Mouse (Mus musculus): ENCODE measurements at regions not wholly inside any gene's neighbourhood (a gene's known extent, or its start where the extent isn't known, plus 50 kb on each side); places are given as distances from the start of the nearest gene placed in this dataset.
A peak's percentile ranks its signal among the peaks of the same experiment; 100 is the strongest.

- Histone ChIP-seq H3K9ac (ENCODE audit: low read length) (no peak overlapping the region), H3K27me3 (ENCODE audit: control insufficient read depth, insufficient read depth, low read length) (no peaks in the 10 kb centered on the region), H3K4me2 (ENCODE audit: low read length) (peak overlapping the region; percentile 56), H3K4me3 (ENCODE audit: control insufficient read depth in 1 of 2, insufficient read depth in 1 of 2, low read depth in 1 of 2, low read length in 2 of 2) (peak overlapping the region in 1 of 2 experiments; percentile 19; a peak in 2 of 4 replicates), H3K27ac (replicated peaks in 1 of 2; ENCODE audit: control insufficient read depth in 1 of 2, insufficient read depth in 1 of 2, low read depth in 2 of 2, low read length in 2 of 2) (peak overlapping the region; percentile 61 to 77), H3K36me3 (ENCODE audit: control insufficient read depth, insufficient read depth, low read length) (no peaks in the 10 kb centered on the region), H3K9me3 (ENCODE audit: control insufficient read depth, low read length) (no peaks in the 10 kb centered on the region), H3K4me1 (ENCODE audit: control insufficient read depth in 2 of 2, insufficient read depth in 2 of 2, low read length in 2 of 2) (peaks cover 0 to 10% of the 10 kb centered on the region in 2 experiments; a peak in 3 of 4 replicates)
- 12% methylated on average over 2 of the region's 3 CpGs for WGBS
- 0 out of 2 replicates have a peak, but pooled peaks have one; percentile 61 for ATAC-seq (ENCODE audit: insufficient number of reproducible peaks, insufficient read depth, low FRiP score, low read depth)
Measured at GRCm38 (mm10) chr10:126392235-126392634, 426.3 kb downstream of the Lrig3 start.

- Histone ChIP-seq H3K36me3 (ENCODE audit: control insufficient read depth, insufficient read depth, low read length) (no peaks in the 10 kb centered on the region), H3K27ac (replicated peaks in 1 of 2; ENCODE audit: control insufficient read depth in 1 of 2, insufficient read depth in 1 of 2, low read depth in 2 of 2, low read length in 2 of 2) (peak overlapping the region; percentile 61 to 77)
Measured at GRCm38 (mm10) chr10:126391770-126392169, 425.8 kb downstream of the Lrig3 start.

GRCm38 (mm10) chr10:126386430-126386829 is 420.5 kb downstream of the Lrig3 start:
- Histone ChIP-seq H3K36me3 (ENCODE audit: control insufficient read depth, insufficient read depth, low read length) (no peaks in the 10 kb centered on the region), H3K27me3 (ENCODE audit: control insufficient read depth, insufficient read depth, low read length) (no peaks in the 10 kb centered on the region), H3K27ac (replicated peaks in 1 of 2; ENCODE audit: control insufficient read depth in 1 of 2, insufficient read depth in 1 of 2, low read depth in 2 of 2, low read length in 2 of 2) (no peak overlapping the region), H3K9ac (ENCODE audit: low read length) (no peak overlapping the region), H3K4me3 (ENCODE audit: control insufficient read depth in 1 of 2, insufficient read depth in 1 of 2, low read depth in 1 of 2, low read length in 2 of 2) (no peak overlapping the region), H3K4me2 (ENCODE audit: low read length) (no peak overlapping the region), H3K4me1 (ENCODE audit: control insufficient read depth in 2 of 2, insufficient read depth in 2 of 2, low read length in 2 of 2) (peaks cover 0 to under 1% of the 10 kb centered on the region in 2 experiments; a peak in 2 of 4 replicates), H3K9me3 (ENCODE audit: control insufficient read depth, low read length) (no peaks in the 10 kb centered on the region)
- no peak for ATAC-seq (ENCODE audit: insufficient number of reproducible peaks, insufficient read depth, low FRiP score, low read depth)
- 74% methylated on average over 3 of the region's 3 CpGs for WGBS

More at GRCm38 (mm10) chr10:126391770-126392169, 425.8 kb downstream of the Lrig3 start:
- Histone ChIP-seq H3K9me3 (ENCODE audit: control insufficient read depth, low read length) (no peaks in the 10 kb centered on the region), H3K27me3 (ENCODE audit: control insufficient read depth, insufficient read depth, low read length) (no peaks in the 10 kb centered on the region), H3K4me3 (ENCODE audit: control insufficient read depth in 1 of 2, insufficient read depth in 1 of 2, low read depth in 1 of 2, low read length in 2 of 2) (peak overlapping the region in 1 of 2 experiments; percentile 19; a peak in 2 of 4 replicates), H3K4me2 (ENCODE audit: low read length) (peak overlapping the region; percentile 56), H3K9ac (ENCODE audit: low read length) (no peak overlapping the region), H3K4me1 (ENCODE audit: control insufficient read depth in 2 of 2, insufficient read depth in 2 of 2, low read length in 2 of 2) (peaks cover 0 to 10% of the 10 kb centered on the region in 2 experiments; a peak in 3 of 4 replicates)
- WGBS = 10% methylated on average over 6 of the region's 6 CpGs
- peak; percentile 31; the same call in 1 of the 2 replicates for ATAC-seq (ENCODE audit: insufficient number of reproducible peaks, insufficient read depth, low FRiP score, low read depth)

GRCm38 (mm10) chr10:126385644-126386043 is 419.7 kb downstream of the Lrig3 start:
- H3K9ac ChIP-seq (ENCODE audit: low read length) = no peak overlapping the region
- H3K9me3 ChIP-seq (ENCODE audit: control insufficient read depth, low read length) = no peaks in the 10 kb centered on the region
- no peak overlapping the region for H3K4me3 ChIP-seq (ENCODE audit: control insufficient read depth in 1 of 2, insufficient read depth in 1 of 2, low read depth in 1 of 2, low read length in 2 of 2)
- no peaks in the 10 kb centered on the region for H3K27me3 ChIP-seq (ENCODE audit: control insufficient read depth, insufficient read depth, low read length)
- H3K4me1 ChIP-seq (ENCODE audit: control insufficient read depth in 2 of 2, insufficient read depth in 2 of 2, low read length in 2 of 2) = no peaks in the 10 kb centered on the region
- WGBS = 90% methylated on average over 6 of the region's 6 CpGs
- no peaks in the 10 kb centered on the region for H3K36me3 ChIP-seq (ENCODE audit: control insufficient read depth, insufficient read depth, low read length)
- no peak for ATAC-seq (ENCODE audit: insufficient number of reproducible peaks, insufficient read depth, low FRiP score, low read depth)
- no peak overlapping the region for H3K27ac ChIP-seq (replicated peaks in 1 of 2; ENCODE audit: control insufficient read depth in 1 of 2, insufficient read depth in 1 of 2, low read depth in 2 of 2, low read length in 2 of 2)
- no peak overlapping the region for H3K4me2 ChIP-seq (ENCODE audit: low read length)

- no peak overlapping the region for H3K9ac ChIP-seq (ENCODE audit: low read length)
- H3K27ac ChIP-seq (replicated peaks in 1 of 2; ENCODE audit: control insufficient read depth in 1 of 2, insufficient read depth in 1 of 2, low read depth in 2 of 2, low read length in 2 of 2) = no peak overlapping the region
- 85% methylated on average over 2 of the region's 2 CpGs for WGBS
- H3K4me3 ChIP-seq (ENCODE audit: control insufficient read depth in 1 of 2, insufficient read depth in 1 of 2, low read depth in 1 of 2, low read length in 2 of 2) = no peak overlapping the region
- no peaks in the 10 kb centered on the region for H3K9me3 ChIP-seq (ENCODE audit: control insufficient read depth, low read length)
- H3K4me2 ChIP-seq (ENCODE audit: low read length) = no peak overlapping the region
- no peak for ATAC-seq (ENCODE audit: insufficient number of reproducible peaks, insufficient read depth, low FRiP score, low read depth)
- H3K27me3 ChIP-seq (ENCODE audit: control insufficient read depth, insufficient read depth, low read length) = no peaks in the 10 kb centered on the region
- peaks cover 0 to 5% of the 10 kb centered on the region in 2 experiments; a peak in 1 of 4 replicates for H3K4me1 ChIP-seq (ENCODE audit: control insufficient read depth in 2 of 2, insufficient read depth in 2 of 2, low read length in 2 of 2)
- H3K36me3 ChIP-seq (ENCODE audit: control insufficient read depth, insufficient read depth, low read length) = no peaks in the 10 kb centered on the region
Measured at GRCm38 (mm10) chr10:126380381-126380780, 414.4 kb downstream of the Lrig3 start.

GRCm38 (mm10) chr10:126379239-126379638 is 413.3 kb downstream of the Lrig3 start:
- H3K27ac ChIP-seq (replicated peaks in 1 of 2; ENCODE audit: control insufficient read depth in 1 of 2, insufficient read depth in 1 of 2, low read depth in 2 of 2, low read length in 2 of 2) = no peak overlapping the region
- 48% methylated on average over 6 of the region's 6 CpGs for WGBS
- H3K9me3 ChIP-seq (ENCODE audit: control insufficient read depth, low read length) = no peaks in the 10 kb centered on the region
- H3K4me3 ChIP-seq (ENCODE audit: control insufficient read depth in 1 of 2, insufficient read depth in 1 of 2, low read depth in 1 of 2, low read length in 2 of 2) = no peak overlapping the region
- H3K4me2 ChIP-seq (ENCODE audit: low read length) = no peak overlapping the region
- peaks cover 0 to 5% of the 10 kb centered on the region in 2 experiments; a peak in 1 of 4 replicates for H3K4me1 ChIP-seq (ENCODE audit: control insufficient read depth in 2 of 2, insufficient read depth in 2 of 2, low read length in 2 of 2)
- H3K27me3 ChIP-seq (ENCODE audit: control insufficient read depth, insufficient read depth, low read length) = no peaks in the 10 kb centered on the region
- no peaks in the 10 kb centered on the region for H3K36me3 ChIP-seq (ENCODE audit: control insufficient read depth, insufficient read depth, low read length)
- ATAC-seq (ENCODE audit: insufficient number of reproducible peaks, insufficient read depth, low FRiP score, low read depth) = no peak
- no peak overlapping the region for H3K9ac ChIP-seq (ENCODE audit: low read length)

GRCm38 (mm10) chr10:126373906-126374305 is 407.9 kb downstream of the Lrig3 start:
- WGBS = 64% methylated on average over 6 of the region's 6 CpGs

GRCm38 (mm10) chr10:126371881-126372280 is 405.9 kb downstream of the Lrig3 start:
- no peak overlapping the region for H3K4me2 ChIP-seq (ENCODE audit: low read length)
- H3K27me3 ChIP-seq (ENCODE audit: control insufficient read depth, insufficient read depth, low read length) = no peaks in the 10 kb centered on the region
- WGBS = 88% methylated on average over 6 of the region's 6 CpGs
- H3K9me3 ChIP-seq (ENCODE audit: control insufficient read depth, low read length) = no peaks in the 10 kb centered on the region
- H3K4me1 ChIP-seq (ENCODE audit: control insufficient read depth in 2 of 2, insufficient read depth in 2 of 2, low read length in 2 of 2) = no peaks in the 10 kb centered on the region
- H3K36me3 ChIP-seq (ENCODE audit: control insufficient read depth, insufficient read depth, low read length) = no peaks in the 10 kb centered on the region
- no peak for ATAC-seq (ENCODE audit: insufficient number of reproducible peaks, insufficient read depth, low FRiP score, low read depth)
- H3K4me3 ChIP-seq (ENCODE audit: control insufficient read depth in 1 of 2, insufficient read depth in 1 of 2, low read depth in 1 of 2, low read length in 2 of 2) = no peak overlapping the region
- H3K9ac ChIP-seq (ENCODE audit: low read length) = no peak overlapping the region
- H3K27ac ChIP-seq (replicated peaks in 1 of 2; ENCODE audit: control insufficient read depth in 1 of 2, insufficient read depth in 1 of 2, low read depth in 2 of 2, low read length in 2 of 2) = no peak overlapping the region

More at GRCm38 (mm10) chr10:126373906-126374305, 407.9 kb downstream of the Lrig3 start:
- no peaks in the 10 kb centered on the region for H3K9me3 ChIP-seq (ENCODE audit: control insufficient read depth, low read length)
- H3K36me3 ChIP-seq (ENCODE audit: control insufficient read depth, insufficient read depth, low read length) = no peaks in the 10 kb centered on the region
- peaks cover 0 to under 1% of the 10 kb centered on the region in 2 experiments; a peak in 1 of 4 replicates for H3K4me1 ChIP-seq (ENCODE audit: control insufficient read depth in 2 of 2, insufficient read depth in 2 of 2, low read length in 2 of 2)
- H3K4me2 ChIP-seq (ENCODE audit: low read length) = no peak overlapping the region
- ATAC-seq (ENCODE audit: insufficient number of reproducible peaks, insufficient read depth, low FRiP score, low read depth) = no peak
- no peaks in the 10 kb centered on the region for H3K27me3 ChIP-seq (ENCODE audit: control insufficient read depth, insufficient read depth, low read length)
- no peak overlapping the region for H3K9ac ChIP-seq (ENCODE audit: low read length)
- no peak overlapping the region for H3K4me3 ChIP-seq (ENCODE audit: control insufficient read depth in 1 of 2, insufficient read depth in 1 of 2, low read depth in 1 of 2, low read length in 2 of 2)
- no peak overlapping the region for H3K27ac ChIP-seq (replicated peaks in 1 of 2; ENCODE audit: control insufficient read depth in 1 of 2, insufficient read depth in 1 of 2, low read depth in 2 of 2, low read length in 2 of 2)

Data from heart, embryonic 14.5 days (tissue).